Mouse (Mus musculus) midbrain, postnatal 0 days (tissue): ENCODE results near the gene Rab3ip. TPM values are rescaled to one million over a fixed set of nuclear protein-coding genes. Genes with fewer than 3 reads are reported as not detected.

ENCODE experiments used
- ATAC-seq: fragments of 200-750 bp; cut with Nextera tagmentation; 2 replicates; pipeline ENCODE4 v1.8.0; 2017; ENCODE audit warnings: moderate number of reproducible peaks, mild to moderate bottlenecking, moderate TSS enrichment, moderate library complexity; ENCODE audit not compliant: low FRiP score
- DNase-seq: peaks from one replicate; pipeline ENCODE4 v3.0.0-alpha.2; 2015; ENCODE audit warnings: low spot score
- H3K27ac ChIP-seq: fragments of 300-500 bp; sonication (generic); 2 replicates; pipeline ENCODE4 v1.5.1; 2014; ENCODE audit warnings: low read depth, mild to moderate bottlenecking, low read length, mixed read lengths
- H3K27me3 ChIP-seq: fragments of 300-500 bp; sonication (generic); 2 replicates; pipeline ENCODE4 v1.6.1; 2014; ENCODE audit warnings: low read length, control low read depth, mixed read lengths; ENCODE audit not compliant: insufficient read depth
- H3K36me3 ChIP-seq: fragments of 300-500 bp; sonication (generic); 2 replicates; pipeline ENCODE4 v1.6.1; 2014; ENCODE audit warnings: low read length, control low read depth, mixed read lengths; ENCODE audit not compliant: insufficient read depth
- H3K4me1 ChIP-seq: fragments of 300-500 bp; sonication (generic); 2 replicates; pipeline ENCODE4 v1.6.1; 2014; ENCODE audit warnings: mild to moderate bottlenecking, control low read depth, antibody characterized with exemption, low read length, mixed read lengths; ENCODE audit not compliant: insufficient read depth
- H3K4me2 ChIP-seq: fragments of 300-500 bp; sonication (generic); 2 replicates; pipeline ENCODE4 v1.6.1; 2014; ENCODE audit warnings: low read depth, mild to moderate bottlenecking, low read length, mixed read lengths; ENCODE audit not compliant: poor library complexity, severe bottlenecking
- H3K4me3 ChIP-seq: fragments of 300-500 bp; sonication (generic); 2 replicates; pipeline ENCODE4 v1.5.1; 2014; ENCODE audit warnings: low read depth, mild to moderate bottlenecking, low read length, moderate library complexity
- H3K9ac ChIP-seq: fragments of 300-500 bp; sonication (generic); replicated peaks from 2 replicates; pipeline ENCODE4 v1.6.1; 2014; ENCODE audit warnings: mild to moderate bottlenecking, low read length, moderate library complexity, mixed read lengths; ENCODE audit not compliant: poor library complexity, severe bottlenecking
- H3K9me3 ChIP-seq: fragments of 300-500 bp; sonication (generic); 2 replicates; pipeline ENCODE4 v1.6.1; 2016; ENCODE audit warnings: low read length, control low read depth
- CTCF ChIP-seq: IDR thresholded peaks from 2 replicates; pipeline ENCODE4 v1.5.1; 2016; ENCODE audit warnings: antibody characterized with exemption, mild to moderate bottlenecking
- WGBS: fragments of 180-500 bp; shearing (Covaris S2); extraction: QIAGEN DNeasy Blood & Tissue Kit; methylation state at CpG from one replicate; pipeline ENCODE4 v1.1.7; 2014; 5-methylcytosine and 5-hydroxymethylcytosine counted together
- polyA plus RNA-seq: library from polyadenylated mRNA; unstranded; fragments of >200 nt; fragmentation: Nextera tagmentation; extraction: Ambion mirVana; gene quantifications from 2 replicates; pipeline ENCODE4 v1.2.1, GENCODE M21; 2015
- total RNA-seq: library from RNA; depleted of rRNA; stranded (reverse); fragments of >200 nt; gene quantifications from 2 replicates; pipeline ENCODE4 v1.2.3, GENCODE M21; 2014

The Rab3ip gene
- total and polyA plus RNA-seq, 2 experiments from 2014 or later = 34.6 to 142 TPM

DNA sequence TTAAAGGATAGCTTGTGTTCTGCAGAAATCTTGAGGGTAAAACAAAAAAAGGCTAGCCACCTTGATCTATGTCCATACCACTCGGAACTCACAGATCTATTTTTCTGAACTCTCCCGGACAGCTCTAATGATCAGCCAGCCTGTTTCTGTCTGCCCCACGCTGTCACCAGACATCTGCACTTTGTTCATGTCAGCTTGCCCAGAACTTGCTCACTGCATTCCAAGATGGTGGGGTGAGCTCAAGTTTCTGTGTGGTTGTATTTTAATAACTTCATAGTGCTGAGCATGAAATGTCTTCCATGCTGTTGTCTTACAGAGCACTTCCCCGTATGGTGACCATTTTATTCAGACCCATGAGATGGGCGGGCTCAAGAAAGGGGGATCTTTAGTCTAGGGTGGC lies 14.7 kb upstream of the Rab3ip start:
- 78% methylated on average over 5 of the region's 5 CpGs for WGBS
- no peak for TF ChIP-seq CTCF
- no peaks in the 10 kb centered on the region for H3K36me3 ChIP-seq
- H3K4me2 ChIP-seq = no peak overlapping the region
- DNase-seq (no peak), ATAC-seq (no peak)
- no peak overlapping the region for H3K27ac ChIP-seq
- H3K4me1 ChIP-seq = no peaks in the 10 kb centered on the region
- no peak overlapping the region for H3K4me3 ChIP-seq
- H3K9ac ChIP-seq = no peak overlapping the region
- H3K9me3 ChIP-seq = no peaks in the 10 kb centered on the region
- H3K27me3 ChIP-seq = no peaks in the 10 kb centered on the region

DNA sequence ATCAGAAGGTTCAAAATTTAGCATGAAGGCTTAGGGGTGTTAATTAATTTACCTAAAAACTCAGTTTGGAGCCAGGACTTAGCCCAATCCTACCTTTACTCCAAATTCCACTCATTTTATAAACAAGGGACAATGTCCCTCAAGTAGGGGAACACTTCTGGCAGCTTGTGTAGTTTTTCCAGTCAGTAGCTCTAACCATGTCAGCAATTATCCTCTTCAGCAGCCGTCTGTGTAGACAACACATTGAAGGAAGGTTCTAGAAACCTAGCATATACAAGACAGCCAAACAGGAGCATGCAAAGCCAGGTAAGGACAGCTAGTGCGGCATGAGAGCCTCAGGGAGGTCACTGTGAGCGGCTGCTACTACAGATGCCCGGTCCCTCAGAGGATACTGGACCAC lies 14.0 kb upstream of the Rab3ip start:
- no peaks in the 10 kb centered on the region for H3K9me3 ChIP-seq
- no peak overlapping the region for H3K27ac ChIP-seq
- ATAC-seq (no peak), DNase-seq (no peak)
- H3K9ac ChIP-seq = no peak overlapping the region
- 89% methylated on average over 4 of the region's 4 CpGs for WGBS
- no peaks in the 10 kb centered on the region for H3K36me3 ChIP-seq
- H3K27me3 ChIP-seq = no peaks in the 10 kb centered on the region
- no peak overlapping the region for H3K4me2 ChIP-seq
- H3K4me1 ChIP-seq = no peaks in the 10 kb centered on the region
- H3K4me3 ChIP-seq = no peak overlapping the region
- TF ChIP-seq CTCF = no peak

DNA sequence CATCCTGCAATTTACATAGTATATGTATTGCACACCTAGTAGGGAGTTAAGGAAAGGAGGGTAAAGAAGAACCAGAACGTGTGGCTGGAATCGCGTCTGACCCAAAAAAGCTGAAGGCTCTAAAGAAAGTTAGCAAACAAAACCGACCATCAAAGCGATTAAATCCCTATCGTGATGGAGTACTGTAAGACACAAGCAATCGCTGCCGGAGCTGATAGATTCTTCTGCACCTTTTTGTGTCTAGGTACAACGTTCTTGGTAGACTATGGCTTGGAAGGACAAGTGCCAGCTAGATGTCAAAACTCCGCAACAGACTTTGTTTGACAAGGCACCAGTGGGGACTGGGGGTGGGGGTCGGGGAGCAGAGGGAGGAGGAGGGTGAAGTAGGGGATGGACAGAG lies 13.5 kb upstream of the Rab3ip start:
- no peaks in the 10 kb centered on the region for H3K27me3 ChIP-seq
- no peak for TF ChIP-seq CTCF

DNA sequence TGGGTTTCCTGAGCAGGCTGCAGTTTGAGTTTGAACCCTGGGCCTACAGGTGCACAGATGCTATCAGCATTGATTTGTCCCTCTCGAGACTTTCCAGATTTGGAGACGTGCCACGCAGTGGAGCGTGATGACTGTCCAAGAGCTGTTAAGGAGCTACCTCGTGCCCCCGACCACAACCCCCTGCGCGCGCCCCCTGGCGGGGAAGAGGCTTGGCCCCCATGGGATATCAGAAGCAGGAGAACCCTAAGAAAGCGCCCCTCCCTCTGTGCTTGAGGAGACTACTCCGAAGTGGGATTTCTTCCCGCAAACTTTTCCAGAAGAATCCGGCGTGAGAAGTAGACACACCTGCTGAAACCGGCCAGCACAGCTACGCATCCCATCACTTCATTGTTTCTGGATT lies 12.2 kb upstream of the Rab3ip start:
- peak; percentile 12; the same call in 1 of the 2 replicates for TF ChIP-seq CTCF
- DNase-seq = no peak
- H3K27ac ChIP-seq = no peak overlapping the region
- H3K36me3 ChIP-seq = no peaks in the 10 kb centered on the region
- no peak overlapping the region for H3K4me3 ChIP-seq
- no peak overlapping the region for H3K9ac ChIP-seq
- no peak overlapping the region for H3K4me2 ChIP-seq
- ATAC-seq = no peak
- no peaks in the 10 kb centered on the region for H3K9me3 ChIP-seq
- no peaks in the 10 kb centered on the region for H3K27me3 ChIP-seq
- H3K4me1 ChIP-seq = no peaks in the 10 kb centered on the region
- 65% methylated on average over 17 of the region's 17 CpGs for WGBS

More for the DNA sequence above, 13.5 kb upstream of the Rab3ip start:
- Histone ChIP-seq H3K36me3 (no peaks in the 10 kb centered on the region), H3K4me2 (no peak overlapping the region), H3K9ac (no peak overlapping the region), H3K4me3 (no peak overlapping the region), H3K27ac (no peak overlapping the region), H3K4me1 (no peaks in the 10 kb centered on the region), H3K9me3 (no peaks in the 10 kb centered on the region)
- no peak for DNase-seq
- WGBS = 85% methylated on average over 11 of the region's 11 CpGs
- no peak for ATAC-seq

DNA sequence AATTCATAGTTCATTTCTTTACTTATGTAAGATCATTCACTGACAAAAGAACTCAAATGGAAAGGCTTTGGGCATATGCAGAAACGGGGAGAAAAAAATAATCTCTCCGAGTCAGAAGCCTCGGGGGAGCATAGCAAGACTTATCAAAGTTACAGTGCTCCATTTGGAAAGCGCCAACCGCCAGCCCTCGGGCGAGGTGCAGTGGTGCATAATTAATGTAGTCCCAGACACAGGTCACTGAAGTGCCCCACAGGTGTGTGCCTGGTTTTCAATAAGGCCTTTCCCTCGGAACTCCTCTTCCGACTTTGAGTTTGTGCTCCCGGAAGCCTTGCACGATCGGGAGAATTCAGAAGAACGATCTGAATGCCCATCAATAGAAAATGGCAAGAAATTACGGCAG lies 11.6 kb upstream of the Rab3ip start:
- Histone ChIP-seq H3K9me3 (no peaks in the 10 kb centered on the region), H3K27ac (no peak overlapping the region), H3K4me2 (no peak overlapping the region), H3K4me3 (no peak overlapping the region), H3K27me3 (no peaks in the 10 kb centered on the region), H3K36me3 (no peaks in the 10 kb centered on the region), H3K9ac (no peak overlapping the region), H3K4me1 (no peaks in the 10 kb centered on the region)
- DNase-seq (no peak), ATAC-seq (no peak)
- WGBS = 56% methylated on average over 14 of the region's 14 CpGs
- TF ChIP-seq CTCF = no peak

DNA sequence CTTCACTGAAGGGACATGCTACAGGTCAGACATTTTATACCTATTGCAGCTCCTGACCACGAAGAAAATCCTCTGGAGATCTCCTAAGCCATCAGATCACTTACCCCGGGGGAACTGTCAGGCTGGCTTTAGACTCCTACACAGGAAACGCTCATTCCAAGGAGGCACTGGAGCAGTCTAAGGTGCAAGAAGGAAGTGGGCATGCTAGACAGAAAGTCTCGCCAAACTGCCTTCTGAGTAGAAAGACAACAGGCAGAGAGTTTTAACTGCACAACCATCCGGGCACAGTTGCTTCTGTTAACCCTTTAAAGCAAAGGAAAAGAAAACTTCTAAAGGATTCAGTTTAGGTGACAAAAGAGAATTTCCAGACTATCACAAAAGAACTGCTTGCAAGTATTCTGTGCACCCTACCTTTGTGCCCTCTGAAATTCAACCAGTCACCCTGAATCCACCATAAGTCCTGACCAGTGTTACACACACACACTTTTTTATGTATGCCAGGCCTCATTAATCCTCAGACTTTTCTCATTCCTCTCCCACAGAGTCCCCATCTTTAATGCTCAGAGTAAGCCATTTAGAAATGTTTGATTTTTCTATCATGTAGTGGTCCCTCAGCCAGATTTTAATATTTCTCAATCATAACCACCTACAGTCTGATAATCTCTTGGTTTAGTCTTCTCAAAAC lies 7.4 kb upstream of the Rab3ip start:
- 54% methylated on average over 5 of the region's 5 CpGs for WGBS
- Histone ChIP-seq H3K4me3 (no peak overlapping the region), H3K36me3 (no peaks in the 10 kb centered on the region), H3K27me3 (no peaks in the 10 kb centered on the region), H3K27ac (no peak overlapping the region), H3K4me1 (no peaks in the 10 kb centered on the region), H3K9ac (no peak overlapping the region), H3K9me3 (no peaks in the 10 kb centered on the region), H3K4me2 (no peak overlapping the region)
- no peak for ATAC-seq
- no peak for DNase-seq
- TF ChIP-seq CTCF = no peak
